Mouse (Mus musculus) splenic B cell, adult 2 months (primary cell): ENCODE data around the gene Tbc1d16.

Source experiments
- DNase-seq: peaks from one replicate; pipeline ENCODE4 v3.0.0-alpha.2; 2011; ENCODE audit warnings: low read depth, low spot score
- H3K27me3 ChIP-seq: 2 replicates; pipeline ENCODE4 v1.6.1; 2012; ENCODE audit warnings: mild to moderate bottlenecking, low read length, moderate library complexity, mixed read lengths; ENCODE audit not compliant: control insufficient read depth, poor library complexity, insufficient read depth, severe bottlenecking
- H3K36me3 ChIP-seq: 2 replicates; pipeline ENCODE4 v1.6.1; 2012; ENCODE audit warnings: mild to moderate bottlenecking, low read length, moderate library complexity, mixed read lengths; ENCODE audit not compliant: control insufficient read depth, poor library complexity, insufficient read depth, severe bottlenecking

The Tbc1d16 gene

DNA sequence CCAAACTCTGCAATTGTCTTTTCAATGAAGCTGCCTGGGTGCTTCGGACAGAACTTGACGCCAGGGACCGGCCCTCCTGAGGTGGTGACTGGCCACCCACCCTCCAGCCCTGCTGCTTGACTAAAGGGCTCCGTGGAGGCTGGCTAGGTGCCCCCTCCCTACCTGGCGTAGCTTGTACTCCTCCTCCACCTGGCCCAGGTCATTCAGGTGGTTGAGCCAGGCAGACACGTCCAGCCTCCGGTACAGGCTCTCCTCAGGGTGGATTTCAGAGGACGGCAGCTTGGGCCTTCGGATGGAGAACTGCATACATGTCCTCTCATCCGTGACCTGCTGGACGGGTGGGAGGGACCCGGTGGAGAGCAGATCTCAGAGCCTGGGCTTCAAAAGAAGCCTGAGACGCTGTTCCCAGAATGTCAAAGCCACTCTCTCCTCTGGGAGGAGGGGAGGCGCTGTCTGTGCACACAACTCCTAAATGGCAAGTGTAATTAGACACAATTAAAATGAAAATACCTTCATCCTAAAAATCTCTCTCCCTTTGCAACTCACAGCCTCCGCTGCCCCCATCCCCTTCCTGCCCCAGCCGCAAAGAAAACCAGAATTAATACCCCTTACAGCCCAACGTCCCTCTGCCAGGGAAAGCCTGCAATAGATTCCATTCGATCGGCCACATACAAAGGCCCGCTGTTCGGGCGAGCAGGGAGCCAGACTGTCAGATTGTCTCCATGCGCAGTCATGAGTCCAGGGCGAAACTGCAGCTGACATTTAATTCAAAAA lies 71.6 kb downstream of the Tbc1d16 start:
- no peaks in the 10 kb centered on the region for H3K36me3 ChIP-seq
- no peak for DNase-seq
- H3K27me3 ChIP-seq: no peaks in the 10 kb centered on the region

DNA sequence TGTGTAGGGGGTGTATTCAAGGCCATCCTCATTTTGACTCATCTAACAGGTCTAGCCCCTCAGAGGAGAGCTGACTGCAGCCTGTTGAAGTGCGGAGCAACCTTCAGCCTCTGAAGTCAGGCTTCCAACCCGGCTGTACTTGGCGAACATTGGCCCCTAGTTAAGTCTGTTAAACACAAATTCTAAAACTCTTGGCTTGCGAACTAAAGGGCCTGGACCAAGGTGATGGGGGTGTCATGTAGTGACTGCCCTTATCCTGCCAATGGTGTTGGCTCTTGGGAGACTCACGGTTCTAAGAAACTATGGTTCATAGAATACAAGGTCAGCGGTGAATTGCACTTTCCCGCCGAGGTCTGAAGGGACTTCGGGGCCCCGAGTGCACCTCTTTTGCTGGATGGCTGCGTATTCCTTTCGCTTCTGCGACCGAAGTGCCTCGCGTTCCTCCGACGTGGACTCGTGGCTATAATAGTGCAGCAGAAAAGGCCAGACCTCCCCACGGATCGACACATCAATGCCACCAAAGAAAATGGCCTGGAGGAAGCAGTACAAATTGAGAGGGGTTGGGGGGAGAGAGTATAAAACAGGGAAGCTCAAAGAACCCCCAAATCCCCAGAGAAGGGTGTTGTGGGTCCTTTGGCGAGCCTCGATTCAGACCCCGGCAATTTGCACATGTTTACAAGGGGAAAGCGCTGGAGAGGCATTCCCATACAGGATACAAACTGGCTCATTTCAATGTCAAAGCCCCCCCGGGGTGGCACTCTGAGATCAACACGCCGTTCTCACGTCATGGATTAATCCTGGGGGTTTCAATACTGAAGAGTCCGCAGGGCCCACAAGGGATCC lies 72.4 kb downstream of the Tbc1d16 start:
- Histone ChIP-seq H3K36me3 (no peaks in the 10 kb centered on the region), H3K27me3 (no peaks in the 10 kb centered on the region)
- no peak for DNase-seq

DNA sequence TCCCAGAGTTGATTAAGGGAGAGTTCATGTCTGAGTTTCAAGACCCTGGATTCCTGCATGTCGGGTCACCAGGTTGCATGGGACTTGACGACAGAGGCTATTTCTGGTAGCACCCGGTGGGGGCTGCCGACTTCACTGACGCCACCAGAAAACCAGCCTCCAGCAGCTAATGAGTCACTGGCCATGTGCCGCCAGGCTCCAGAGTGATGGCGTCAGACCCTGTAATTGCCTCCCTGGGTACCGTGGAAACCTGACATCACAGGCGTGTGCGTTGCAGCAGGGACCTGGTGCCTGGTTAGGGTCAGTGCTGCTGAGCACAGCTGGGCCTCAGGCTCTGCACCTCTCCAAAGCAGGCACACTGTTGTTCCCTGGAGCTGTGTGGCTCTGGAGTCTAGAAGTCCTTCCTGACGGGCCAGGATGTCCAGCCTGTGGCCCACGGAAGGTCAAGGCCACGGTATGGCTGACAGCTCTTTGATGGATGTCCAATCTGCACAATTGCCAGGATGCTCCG lies 75.9 kb downstream of the Tbc1d16 start:
- no peak for DNase-seq
- H3K27me3 ChIP-seq: no peaks in the 10 kb centered on the region
- H3K36me3 ChIP-seq: no peaks in the 10 kb centered on the region

DNA sequence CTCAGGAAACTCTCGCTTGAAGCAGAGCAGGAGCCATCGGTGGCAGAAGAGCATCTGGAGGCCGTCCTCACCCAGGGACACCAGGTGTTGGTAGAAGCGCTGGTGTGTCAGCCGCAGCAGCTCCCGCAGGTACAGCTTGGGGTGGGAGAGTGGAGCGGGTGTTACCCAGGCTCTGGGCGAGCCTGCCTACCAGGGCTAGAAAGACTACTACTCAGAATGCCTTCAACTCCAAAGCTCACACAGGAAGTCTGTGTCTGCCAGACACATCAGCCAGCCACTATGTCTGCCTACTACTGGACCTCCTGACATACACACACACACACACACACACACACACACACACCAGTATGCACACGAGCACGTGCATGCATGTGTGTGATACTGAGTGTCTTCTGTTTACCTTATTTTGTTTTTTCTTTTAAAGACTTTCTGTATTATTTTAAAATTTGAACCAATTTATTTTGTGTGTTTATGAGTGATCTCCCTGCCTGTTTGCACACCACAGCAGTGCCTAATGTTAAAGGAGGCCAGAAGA lies 77.2 kb downstream of the Tbc1d16 start:
- no peak for DNase-seq
- H3K36me3 ChIP-seq: no peaks in the 10 kb centered on the region
- no peaks in the 10 kb centered on the region for H3K27me3 ChIP-seq

DNA sequence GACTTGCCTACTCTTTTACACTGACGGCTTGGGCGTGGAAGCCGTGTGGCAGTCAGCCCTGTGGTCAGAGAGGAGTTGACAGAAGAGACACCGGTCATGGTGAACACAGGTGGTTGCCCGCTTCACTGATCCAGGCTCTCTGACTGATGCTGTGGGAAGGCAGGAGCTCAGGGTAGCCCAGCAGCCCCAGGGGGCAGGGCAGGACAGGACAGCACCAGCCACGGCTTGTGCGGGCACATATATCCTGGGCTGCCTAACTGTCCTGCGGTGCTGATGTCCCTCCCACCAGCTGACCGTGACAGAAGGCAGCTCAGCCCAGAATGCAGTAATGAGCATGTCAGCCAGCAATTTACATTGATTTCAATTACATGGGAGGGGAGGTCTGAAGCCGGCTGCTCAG lies 77.9 kb downstream of the Tbc1d16 start:
- Histone ChIP-seq H3K36me3 (no peaks in the 10 kb centered on the region), H3K27me3 (no peaks in the 10 kb centered on the region)
- peak; percentile 65 for DNase-seq

DNA sequence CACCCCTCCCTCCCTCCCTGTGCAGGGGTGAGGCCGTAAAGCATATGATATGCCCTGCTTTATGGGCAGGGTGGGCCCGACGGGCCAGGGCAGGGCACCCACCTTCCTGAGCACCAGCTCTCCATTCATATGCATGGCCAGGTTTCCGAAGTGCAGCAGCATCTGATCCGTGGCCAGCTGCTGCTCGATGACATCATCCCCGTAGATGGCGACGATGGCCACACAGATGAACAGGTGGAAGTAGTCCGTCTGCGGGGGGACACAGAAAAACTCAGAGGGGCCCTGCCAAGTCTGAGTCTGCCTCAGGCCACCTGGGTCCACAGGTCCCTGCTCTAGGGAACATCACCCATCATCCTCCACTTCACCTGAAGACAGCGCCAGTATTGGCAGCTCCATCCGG lies 79.5 kb downstream of the Tbc1d16 start:
- no peak for DNase-seq
- H3K36me3 ChIP-seq: no peaks in the 10 kb centered on the region
- H3K27me3 ChIP-seq: no peaks in the 10 kb centered on the region

DNA sequence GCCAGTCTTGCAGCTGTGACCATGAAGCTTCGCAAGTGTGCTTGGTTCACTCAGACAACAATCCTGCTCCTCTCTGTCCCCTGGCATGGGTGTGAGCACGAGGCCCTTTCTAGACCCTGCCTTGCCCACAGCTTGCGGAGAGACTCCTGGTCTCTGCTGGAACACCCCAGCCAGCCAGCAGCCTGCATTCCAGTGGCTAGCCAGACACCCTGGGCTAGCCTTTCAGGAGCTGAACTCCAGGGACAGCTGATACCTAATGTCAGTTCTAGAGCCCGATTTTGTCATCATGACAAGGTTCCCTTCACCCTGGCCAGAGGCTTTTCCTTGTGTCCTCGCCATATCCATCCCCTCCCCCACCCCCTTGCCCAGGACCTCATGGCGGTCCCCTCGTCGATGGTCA lies 81.1 kb downstream of the Tbc1d16 start:
- DNase-seq: no peak
- Histone ChIP-seq H3K27me3 (no peaks in the 10 kb centered on the region), H3K36me3 (no peaks in the 10 kb centered on the region)

DNA sequence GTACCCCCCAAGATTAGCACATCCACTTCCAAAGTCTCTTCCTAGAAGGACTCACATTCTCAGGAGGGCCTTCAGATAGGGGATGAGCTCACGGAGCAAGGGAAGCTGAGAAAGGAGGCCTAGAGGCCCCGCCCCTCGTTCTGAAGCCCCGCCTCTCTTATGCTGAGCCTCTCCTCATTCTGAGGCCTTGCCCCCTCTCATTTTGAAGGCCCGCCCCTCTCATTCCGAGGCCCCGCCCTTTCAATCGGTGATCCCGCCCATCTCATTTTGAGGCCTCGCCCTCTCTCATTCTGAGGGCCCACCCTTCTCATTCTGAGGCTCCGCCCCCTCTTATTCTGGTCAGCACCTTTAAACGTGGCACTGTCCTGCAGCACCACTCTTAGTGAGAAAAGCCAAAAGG lies 82.2 kb downstream of the Tbc1d16 start:
- Histone ChIP-seq H3K36me3 (no peaks in the 10 kb centered on the region), H3K27me3 (no peaks in the 10 kb centered on the region)
- DNase-seq: no peak

DNA sequence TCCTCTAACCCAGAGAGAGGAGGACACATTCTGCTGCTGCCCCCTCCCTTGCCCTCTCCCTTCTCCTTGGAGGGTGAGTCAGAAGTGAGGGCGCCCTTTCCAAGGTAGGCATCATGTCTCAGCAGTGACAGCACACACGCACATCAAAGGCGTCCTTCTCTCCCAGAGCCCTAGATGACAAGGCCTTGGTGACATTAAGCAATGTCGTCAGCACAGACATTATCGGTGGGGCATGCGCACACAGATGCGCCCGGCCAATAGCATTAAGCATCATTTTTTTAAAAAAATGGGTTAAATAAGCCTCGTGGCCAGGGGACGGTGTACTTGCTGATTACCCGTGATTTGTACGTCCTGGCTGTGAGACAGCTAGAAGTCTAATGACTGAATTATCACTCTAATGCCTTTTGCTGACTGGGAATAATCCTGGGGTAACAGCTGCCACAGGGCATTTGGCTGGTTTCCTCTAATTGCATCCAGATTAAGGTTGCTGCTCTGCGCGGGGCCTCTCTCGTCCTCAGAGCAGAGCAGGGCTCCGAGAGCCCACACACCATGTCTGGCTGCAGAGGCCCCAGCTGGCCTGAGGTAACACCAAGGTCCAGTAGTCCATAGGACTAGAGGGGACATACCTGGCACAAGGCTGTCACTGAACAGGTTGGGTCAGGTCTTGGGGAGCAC lies 83.4 kb downstream of the Tbc1d16 start:
- Histone ChIP-seq H3K36me3 (no peaks in the 10 kb centered on the region), H3K27me3 (no peaks in the 10 kb centered on the region)
- no peak for DNase-seq

DNA sequence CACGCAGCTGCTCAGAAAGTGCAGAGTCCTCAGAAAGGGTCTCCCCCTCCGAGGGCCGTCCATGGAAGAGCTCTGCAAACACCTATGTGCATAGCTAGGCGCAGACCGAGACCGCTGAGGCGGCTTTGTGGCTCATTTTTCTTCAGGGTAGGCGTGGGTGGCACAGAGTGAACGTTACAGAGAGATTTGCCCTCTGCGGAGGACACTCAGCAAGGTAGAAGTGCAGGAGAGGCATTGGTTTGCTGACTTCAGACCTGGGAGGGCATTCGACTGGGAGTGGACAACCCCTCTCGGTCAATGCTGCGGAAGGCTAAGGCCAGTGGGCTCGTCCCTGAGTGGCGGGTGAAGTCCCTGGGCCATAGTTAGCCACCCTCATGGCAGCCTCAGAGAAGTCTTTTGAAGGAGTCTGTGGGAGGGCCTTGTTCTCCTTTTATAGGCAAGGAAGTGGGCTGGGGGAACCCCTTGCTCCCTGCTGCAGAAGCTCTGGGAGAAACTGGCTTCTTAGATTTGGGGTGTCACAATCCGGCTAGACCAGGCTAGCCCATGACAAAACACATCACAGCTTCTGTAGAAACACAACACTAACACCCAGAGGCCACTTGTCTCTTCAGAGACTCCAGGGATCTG lies 84.8 kb downstream of the Tbc1d16 start:
- H3K36me3 ChIP-seq: no peaks in the 10 kb centered on the region
- H3K27me3 ChIP-seq: no peaks in the 10 kb centered on the region
- DNase-seq: no peak

DNA sequence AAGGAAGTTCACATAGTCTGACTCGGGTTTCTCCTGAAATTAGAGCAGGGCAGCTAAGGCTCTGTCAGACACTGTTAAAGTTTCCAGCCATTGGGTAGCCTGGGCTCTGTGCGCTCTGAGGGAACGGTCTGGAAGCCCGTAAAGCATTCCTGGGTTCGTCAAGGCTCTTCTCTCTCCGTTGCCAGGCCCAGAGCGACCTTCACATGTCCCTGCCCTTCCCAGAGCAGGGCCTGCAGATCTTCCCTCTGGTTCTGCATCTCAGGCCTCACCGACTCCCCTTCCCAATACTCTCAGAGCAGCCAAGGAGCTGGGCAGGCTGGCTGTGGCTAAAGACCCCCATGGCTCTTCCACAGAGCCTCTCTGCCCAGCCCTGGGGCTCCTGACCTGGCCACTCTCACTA lies 85.7 kb downstream of the Tbc1d16 start:
- no peak for DNase-seq
- no peaks in the 10 kb centered on the region for H3K27me3 ChIP-seq
- H3K36me3 ChIP-seq: no peaks in the 10 kb centered on the region

DNA sequence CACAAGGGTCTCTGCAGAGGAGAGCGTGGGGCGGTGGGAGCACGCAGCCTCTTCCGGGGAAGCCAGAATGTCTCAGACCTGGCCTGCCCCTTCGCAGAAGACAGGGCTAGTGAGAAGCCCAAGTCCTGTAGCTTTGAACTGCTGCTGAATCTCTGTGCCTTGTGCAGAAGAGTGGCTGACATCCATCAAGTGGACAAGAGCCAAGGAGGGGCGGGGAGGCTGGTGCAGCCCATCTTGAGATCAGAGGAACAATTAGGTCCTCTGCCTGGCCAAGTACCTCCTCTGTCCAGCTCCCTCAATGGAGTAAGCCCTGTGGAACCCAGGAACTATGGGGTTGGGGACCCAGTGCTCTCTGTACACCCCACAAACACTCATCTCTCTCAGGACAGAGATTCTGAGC lies 89.3 kb downstream of the Tbc1d16 start:
- DNase-seq: no peak

DNA sequence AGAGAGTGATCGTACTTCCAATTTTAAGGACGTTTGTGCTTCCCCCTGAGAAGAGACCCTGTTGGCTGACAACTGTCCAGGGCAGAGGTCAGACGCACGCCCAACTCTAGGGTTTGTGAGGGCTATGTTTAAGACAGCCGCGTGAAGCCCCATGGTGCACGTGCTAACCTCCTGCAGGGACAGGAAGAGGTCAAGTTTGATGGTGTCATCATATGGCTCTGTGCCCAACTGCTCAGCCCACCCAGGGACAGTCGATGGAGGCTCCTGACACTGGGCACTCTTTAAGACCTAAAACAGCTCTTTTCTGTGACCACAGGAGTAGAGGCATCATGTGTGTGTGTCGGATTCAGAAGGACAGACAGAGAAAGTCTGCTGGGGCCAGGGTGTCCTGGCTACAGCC lies 90.1 kb downstream of the Tbc1d16 start:
- DNase-seq: no peak
- H3K27me3 ChIP-seq: no peaks in the 10 kb centered on the region

More for the DNA sequence above, 89.3 kb downstream of the Tbc1d16 start:
- Histone ChIP-seq H3K36me3 (no peaks in the 10 kb centered on the region), H3K27me3 (no peaks in the 10 kb centered on the region)

DNA sequence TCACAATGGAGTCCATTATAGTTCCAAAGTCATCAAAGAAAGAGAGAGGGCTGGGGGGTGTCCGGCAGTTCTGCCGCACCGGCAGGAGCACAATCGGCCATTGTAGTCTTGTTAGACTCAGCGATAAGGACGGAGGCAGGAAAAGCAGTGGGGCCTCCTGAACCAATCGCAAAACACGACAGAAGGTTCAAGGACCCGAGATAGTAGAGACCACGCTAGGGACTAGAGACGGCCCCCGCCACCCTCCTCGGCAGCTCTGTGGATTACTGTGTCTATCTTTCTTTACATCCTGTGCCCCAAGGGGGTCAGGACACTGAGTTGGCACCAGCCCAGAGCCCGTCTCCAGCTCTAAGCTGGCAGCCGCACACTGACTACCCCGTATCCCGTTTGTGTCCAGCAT lies 93.7 kb downstream of the Tbc1d16 start:
- DNase-seq: no peak
- Histone ChIP-seq H3K27me3 (no peaks in the 10 kb centered on the region), H3K36me3 (no peaks in the 10 kb centered on the region)

More for the DNA sequence above, 90.1 kb downstream of the Tbc1d16 start:
- no peaks in the 10 kb centered on the region for H3K36me3 ChIP-seq
